Mouse (Mus musculus) spleen, adult 2 months (tissue): ENCODE measurements around the gene Usp26.

Experiments
- CTCF ChIP-seq: fragments of 200-500 bp; IDR thresholded peaks from 2 replicates; pipeline ENCODE4 v1.5.1; 2011; ENCODE audit warnings: mild to moderate bottlenecking, inconsistent platforms; ENCODE audit not compliant: insufficient read depth, insufficient read length, insufficient replicate concordance; ENCODE audit errors: extremely low read depth
- POLR2A ChIP-seq: fragments of 200-500 bp; IDR thresholded peaks from 2 replicates; pipeline ENCODE4 v1.6.1; 2011; ENCODE audit warnings: low read depth, low read length, inconsistent platforms

DNA sequence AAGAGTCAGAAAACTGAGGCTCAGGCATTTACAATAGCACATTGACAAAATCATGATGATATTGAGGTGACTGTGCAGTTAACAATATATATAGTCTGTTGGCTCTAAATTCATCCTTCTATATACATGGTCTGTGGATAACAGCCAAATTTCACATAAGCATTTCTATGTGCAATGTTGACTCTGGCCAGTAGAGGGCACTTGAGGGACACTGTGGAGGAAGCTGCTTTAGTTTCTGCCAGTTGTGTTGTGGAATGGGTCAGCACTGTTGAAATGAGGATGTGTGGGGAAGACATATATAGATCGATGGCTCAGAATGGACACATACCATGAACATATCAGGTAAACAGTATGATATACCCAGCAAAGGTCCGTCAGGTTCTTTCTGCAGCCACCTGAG, 64.6 kb downstream of the Usp26 start:
- no peak for TF ChIP-seq CTCF
- no peak for TF ChIP-seq POLR2A
